In genomic region chrX:105765005-105765706, GRCm38 (mm10) we compare ENCODE assay signal across 8 mouse cellular contexts. TPM values are rescaled to one million over a fixed set of nuclear protein-coding genes. Genes with fewer than 3 reads are reported as not detected.
DNase-seq lines count a peak whose midpoint lies in the region; ATAC-seq and TF ChIP-seq lines count a peak whose summit lies in the region.

No protein-coding gene starts in this region.

- H3K4me2 ChIP-seq in lung, embryonic 15.5 days, result peak overlapping the region; percentile 68
- H3K4me2 ChIP-seq in forebrain, embryonic 11.5 days (ENCODE audit: low read depth, low read length, severe bottlenecking), result peak overlapping the region; percentile 57
- peak overlapping the region; percentile 69 for H3K4me2 ChIP-seq in hindbrain, postnatal 0 days (ENCODE audit: low read depth, low read length)
- H3K4me2 ChIP-seq in midbrain, embryonic 11.5 days, result peak overlapping the region; percentile 53

- ATAC-seq in lung, embryonic 15.5 days (ENCODE audit: borderline replicate concordance, extremely low read depth, low FRiP score, low TSS enrichment), result no peak; the same call in 1 of the 2 replicates
- peak; percentile 32; the same call in 1 of the 2 replicates for ATAC-seq in forebrain, embryonic 11.5 days (replicated peaks; ENCODE audit: low FRiP score)
- peak; percentile 10; the same call in 1 of the 2 replicates for ATAC-seq in hindbrain, postnatal 0 days
- peak; percentile 54 for ATAC-seq in midbrain, embryonic 11.5 days (ENCODE audit: low FRiP score)
- ATAC-seq in monocyte, adult 5-6 weeks (replicated peaks; ENCODE audit: insufficient number of reproducible peaks, low FRiP score, low TSS enrichment, poor library complexity, severe bottlenecking), result no peak

- WGBS in lung, embryonic 15.5 days, result 16% methylated on average over 25 of the region's 36 CpGs
- WGBS in forebrain, embryonic 11.5 days, result 12% methylated on average over 27 of the region's 36 CpGs
- 24% methylated on average over 23 of the region's 36 CpGs for WGBS in hindbrain, postnatal 0 days
- WGBS in midbrain, embryonic 11.5 days, result 20% methylated on average over 23 of the region's 36 CpGs

- intact Hi-C loops in left cerebral cortex, postnatal 36 days (cut with DNase I), result no loop called here

- no peak for DNase-seq in lung, postnatal 14 days
- peak; percentile 51 for DNase-seq in forebrain, embryonic 11.5 days (ENCODE audit: low spot score)
- no peak for DNase-seq in hindbrain, postnatal 0 days (ENCODE audit: low spot score)
- DNase-seq in midbrain, embryonic 11.5 days (ENCODE audit: low spot score, missing footprints), result peak; percentile 90
- DNase-seq in cerebellum, adult 9-10 months, result no peak
- no peak for DNase-seq in left cerebral cortex, postnatal 36 days (ENCODE audit: low spot score in 2 of 2)

- H3K4me1 ChIP-seq in lung, embryonic 15.5 days, result peaks cover 9% of the 10 kb centered on the region; the same call in 1 of the 2 replicates
- no peaks in the 10 kb centered on the region for H3K4me1 ChIP-seq in forebrain, embryonic 11.5 days (replicated peaks; ENCODE audit: control insufficient read depth, insufficient read depth, low read length)
- no peaks in the 10 kb centered on the region for H3K4me1 ChIP-seq in hindbrain, postnatal 0 days (ENCODE audit: insufficient read depth, low read length)
- no peaks in the 10 kb centered on the region; the same call in 1 of the 2 replicates for H3K4me1 ChIP-seq in midbrain, embryonic 11.5 days (ENCODE audit: control insufficient read depth, insufficient read depth, low read length)

- no peak overlapping the region for H3K9ac ChIP-seq in lung, embryonic 15.5 days
- no peak overlapping the region for H3K9ac ChIP-seq in forebrain, embryonic 11.5 days (ENCODE audit: low read length)
- no peak overlapping the region for H3K9ac ChIP-seq in hindbrain, postnatal 0 days (replicated peaks; ENCODE audit: low read length)
- H3K9ac ChIP-seq in midbrain, embryonic 11.5 days (ENCODE audit: low read length), result no peak overlapping the region

- peaks cover 44% of the 10 kb centered on the region for H3K27me3 ChIP-seq in lung, embryonic 15.5 days
- H3K27me3 ChIP-seq in forebrain, embryonic 11.5 days (ENCODE audit: control insufficient read depth, insufficient read depth, low read length), result peaks cover 39% of the 10 kb centered on the region
- peaks cover 4% of the 10 kb centered on the region; the same call in 1 of the 2 replicates for H3K27me3 ChIP-seq in hindbrain, postnatal 0 days (ENCODE audit: insufficient read depth, low read length)
- peaks cover 44% of the 10 kb centered on the region for H3K27me3 ChIP-seq in midbrain, embryonic 11.5 days (ENCODE audit: control insufficient read depth, insufficient read depth, low read length)

- H3K36me3 ChIP-seq in lung, embryonic 15.5 days, result no peaks in the 10 kb centered on the region
- no peaks in the 10 kb centered on the region for H3K36me3 ChIP-seq in forebrain, embryonic 11.5 days (ENCODE audit: control insufficient read depth, insufficient read depth, low read length)
- H3K36me3 ChIP-seq in hindbrain, postnatal 0 days (ENCODE audit: insufficient read depth, low read length), result no peaks in the 10 kb centered on the region
- no peaks in the 10 kb centered on the region for H3K36me3 ChIP-seq in midbrain, embryonic 11.5 days (ENCODE audit: control insufficient read depth, insufficient read depth, low read length)

- peak overlapping the region; percentile 38 for H3K4me3 ChIP-seq in lung, embryonic 15.5 days
- H3K4me3 ChIP-seq in forebrain, embryonic 11.5 days (ENCODE audit: low read depth, low read length), result peak overlapping the region; percentile 31
- peak overlapping the region; percentile 40 for H3K4me3 ChIP-seq in hindbrain, postnatal 0 days (ENCODE audit: low read length)
- peak overlapping the region; percentile 32 for H3K4me3 ChIP-seq in midbrain, embryonic 11.5 days (ENCODE audit: low read depth, low read length)

- no peaks in the 10 kb centered on the region for H3K9me3 ChIP-seq in lung, embryonic 15.5 days
- H3K9me3 ChIP-seq in forebrain, embryonic 11.5 days (ENCODE audit: control insufficient read depth, low read length), result no peaks in the 10 kb centered on the region
- no peaks in the 10 kb centered on the region for H3K9me3 ChIP-seq in hindbrain, postnatal 0 days (ENCODE audit: low read length)
- no peaks in the 10 kb centered on the region for H3K9me3 ChIP-seq in midbrain, embryonic 11.5 days (ENCODE audit: control insufficient read depth, low read length)

- H3K27ac ChIP-seq in lung, embryonic 15.5 days, result no peak overlapping the region
- no peak overlapping the region for H3K27ac ChIP-seq in forebrain, embryonic 11.5 days (ENCODE audit: low read depth, low read length)
- H3K27ac ChIP-seq in hindbrain, postnatal 0 days, result no peak overlapping the region
- H3K27ac ChIP-seq in midbrain, embryonic 11.5 days (ENCODE audit: low read depth, low read length), result no peak overlapping the region

- no peak for TF ChIP-seq CTCF in hindbrain, postnatal 0 days (IDR thresholded peaks at IDR 0.05; ENCODE audit: low read depth)

RNA-seq across cellular contexts. Expression of gene Fgf16, which starts 1.1 kb away (rescaled TPM):
- 0.09 TPM in 1 of 2 replicates, not detected in the other for polyA plus RNA-seq in lung, embryonic 15.5 days (2015; fragmentation: Nextera tagmentation; extraction: Ambion mirVana)
- 0.11 TPM in 1 of 2 replicates, not detected in the other for polyA plus RNA-seq in forebrain, embryonic 11.5 days (2014; fragmentation: Nextera tagmentation; extraction: Ambion mirVana)
- total RNA-seq in hindbrain, postnatal 0 days (2014; rRNA removed), result 0.05 and 0.18 TPM in 2 replicates
- 0.16 TPM in 1 of 2 replicates, not detected in the other for polyA plus RNA-seq in hindbrain, postnatal 0 days (2015; fragmentation: Nextera tagmentation; extraction: Ambion mirVana)
- polyA plus RNA-seq in midbrain, embryonic 11.5 days (2014; fragmentation: Nextera tagmentation; extraction: Ambion mirVana), result not detected in 2 replicates
- total RNA-seq in monocyte, adult 5-6 weeks (2017), result not detected in 3 replicates
- total RNA-seq in left cerebral cortex, postnatal 36 days (2021), result under 1 TPM; 0.37 to 0.79 TPM

Comparison
In these comparisons a context has a peak if more than half of its experiments do, and no peak if none do; other contexts are left out.
1. ATAC-seq: peak in forebrain, embryonic 11.5 days (single experiment), hindbrain, postnatal 0 days (single experiment) and midbrain, embryonic 11.5 days (single experiment); none in lung, embryonic 15.5 days (single experiment) and monocyte, adult 5-6 weeks (single experiment).
2. DNase-seq: peak in forebrain, embryonic 11.5 days (single experiment) and midbrain, embryonic 11.5 days (single experiment); none in lung, postnatal 14 days (single experiment), hindbrain, postnatal 0 days (single experiment), cerebellum, adult 9-10 months (single experiment) and left cerebral cortex, postnatal 36 days (0 of 2).
3. Peak in every context shown above with its lines, with median percentiles within 50 percentile points of each other: H3K4me2 ChIP-seq and H3K4me3 ChIP-seq.